Mouse (Mus musculus) inflammation-experienced regulatory T-cells, adult 16 weeks (primary cell): ENCODE data around the gene Sh2d2a. TPM values are rescaled to one million over a fixed set of nuclear protein-coding genes. Genes with fewer than 3 reads are reported as not detected.

ENCODE experiments used
- polyA plus RNA-seq: library from polyadenylated mRNA; unstranded; fragments of 100-300 nt; shearing (Covaris generic); gene quantifications from one replicate; pipeline ENCODE4 v1.2.1, GENCODE M21; 2017

The Sh2d2a gene
- polyA plus RNA-seq, result 313 TPM

DNA sequence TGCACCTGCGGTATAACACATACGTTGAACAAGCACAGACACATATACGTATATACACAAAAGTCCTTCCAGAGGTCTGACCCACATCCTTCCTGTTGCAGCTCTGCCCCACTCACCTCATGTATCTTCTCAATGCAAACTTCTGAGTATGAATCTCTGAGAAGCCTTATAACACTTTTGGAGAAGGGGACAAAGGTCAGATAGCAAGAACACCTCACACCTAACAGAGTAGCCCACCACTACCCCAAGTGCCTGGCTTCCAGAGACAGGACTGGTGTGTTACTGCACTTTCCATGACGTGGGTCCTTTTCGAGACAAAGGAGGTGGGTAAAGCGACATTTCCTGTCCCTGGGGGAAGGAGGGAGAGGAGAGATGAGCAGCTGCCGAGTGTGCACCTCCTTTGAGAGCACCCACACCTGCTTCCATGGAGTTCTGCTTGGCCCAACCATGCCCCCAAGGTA, at the start of gene Sh2d2a:
Gene Sh2d2a (plus strand): TSS at position 106 of the 461 bp plus-strand sequence.

GRCm38 (mm10) chr3:87824206-87824605, 22.3 kb upstream of the Sh2d2a start, which contains the start of gene Pear1:
Gene Pear1 (minus strand): TSS chr3:87824306.

GRCm38 (mm10) chr3:87885281-87886003, 38.9 kb downstream of the Sh2d2a start, which contains the start of gene Prcc:
Gene Prcc (minus strand): TSS chr3:87885608.

Other genes with a start within 250 kb of the Sh2d2a start
- gene Arhgef11, start 229.2 kb upstream of the Sh2d2a start, polyA plus RNA-seq, result 10.8 TPM
- 0.56 TPM for gene Lrrc71, start 98.1 kb upstream of the Sh2d2a start, polyA plus RNA-seq
- 0.11 TPM for gene Ntrk1, start 51.6 kb upstream of the Sh2d2a start, polyA plus RNA-seq
- 0.98 TPM for gene Insrr, start 49.8 kb upstream of the Sh2d2a start, polyA plus RNA-seq
- 160 TPM for gene Pear1, start 22.4 kb upstream of the Sh2d2a start, polyA plus RNA-seq
- gene Prcc, start 38.9 kb downstream of the Sh2d2a start, polyA plus RNA-seq, result 13.7 TPM
- 29.0 TPM for gene Hdgf, start 59.6 kb downstream of the Sh2d2a start, polyA plus RNA-seq
- 128 TPM for gene Mrpl24, start 72.8 kb downstream of the Sh2d2a start, polyA plus RNA-seq
- gene Isg20l2, start 83.6 kb downstream of the Sh2d2a start, polyA plus RNA-seq, result 9.4 TPM
- gene Rrnad1, start 84.0 kb downstream of the Sh2d2a start, polyA plus RNA-seq, result 26.0 TPM
- not detected for gene Crabp2, start 101.9 kb downstream of the Sh2d2a start, polyA plus RNA-seq
- not detected for gene Nes, start 124.3 kb downstream of the Sh2d2a start, polyA plus RNA-seq
- gene Bcan, start 153.5 kb downstream of the Sh2d2a start, polyA plus RNA-seq, result not detected
- gene Hapln2, start 180.8 kb downstream of the Sh2d2a start, polyA plus RNA-seq, result not detected
- gene Gpatch4, start 196.4 kb downstream of the Sh2d2a start, polyA plus RNA-seq, result 36.8 TPM
- 109 TPM for gene Naxe, start 211.7 kb downstream of the Sh2d2a start, polyA plus RNA-seq
- not detected for gene Ttc24, start 231.5 kb downstream of the Sh2d2a start, polyA plus RNA-seq
- gene Iqgap3, start 235.2 kb downstream of the Sh2d2a start, polyA plus RNA-seq, result 0.85 TPM